Mouse (Mus musculus): ENCODE measurements around the gene Dao.
A peak's percentile ranks its signal among the peaks of the same experiment; 100 is the strongest.

The Dao gene

DNA sequence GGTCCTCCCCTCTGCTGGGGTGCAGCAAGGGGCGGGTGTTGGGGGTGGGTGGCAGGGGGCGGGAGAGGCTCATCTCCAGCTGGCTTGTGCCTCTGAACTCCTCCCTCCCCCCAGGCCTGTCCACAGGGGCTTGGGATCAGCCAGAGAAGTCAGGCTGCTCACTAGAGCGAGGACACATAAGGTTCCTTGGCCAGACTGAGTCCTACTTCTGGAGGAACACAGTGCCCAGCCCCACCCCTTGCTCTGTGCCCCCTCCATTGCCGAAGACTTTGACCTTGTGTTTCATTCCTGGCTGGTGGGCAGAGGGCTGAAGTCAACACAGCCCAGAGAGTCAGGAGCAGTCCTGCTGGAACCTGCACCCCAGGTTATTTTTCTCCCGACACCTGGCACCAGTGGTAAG lies at the start of gene Dao:
TSS of gene Dao (plus strand) at position 162 of the 400 bp plus-strand sequence.
- DNase-seq (ENCODE audit: low read depth, low spot score) = no peak

DNA sequence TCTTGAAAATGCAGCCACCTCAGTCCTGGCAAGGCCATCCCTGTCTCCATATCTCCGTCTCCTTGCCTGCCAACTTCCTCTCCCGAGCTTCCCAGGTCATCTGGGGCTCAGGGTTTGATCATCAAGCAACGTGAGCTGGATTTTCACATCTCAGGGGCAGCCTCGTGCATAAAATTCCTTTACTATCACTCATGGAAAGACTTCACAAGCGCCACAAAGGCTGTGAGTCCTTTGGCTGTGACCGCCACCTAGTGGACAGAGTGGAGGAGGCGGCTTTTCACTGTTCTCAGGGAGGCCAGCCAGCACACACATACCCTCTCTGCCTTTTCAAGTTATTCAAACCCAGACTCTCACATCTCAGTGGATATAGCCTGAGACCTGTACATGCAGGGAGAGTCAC lies 49.1 kb upstream of the Dao start:
- peak; percentile 85 for DNase-seq (ENCODE audit: low read depth, low spot score)

DNA sequence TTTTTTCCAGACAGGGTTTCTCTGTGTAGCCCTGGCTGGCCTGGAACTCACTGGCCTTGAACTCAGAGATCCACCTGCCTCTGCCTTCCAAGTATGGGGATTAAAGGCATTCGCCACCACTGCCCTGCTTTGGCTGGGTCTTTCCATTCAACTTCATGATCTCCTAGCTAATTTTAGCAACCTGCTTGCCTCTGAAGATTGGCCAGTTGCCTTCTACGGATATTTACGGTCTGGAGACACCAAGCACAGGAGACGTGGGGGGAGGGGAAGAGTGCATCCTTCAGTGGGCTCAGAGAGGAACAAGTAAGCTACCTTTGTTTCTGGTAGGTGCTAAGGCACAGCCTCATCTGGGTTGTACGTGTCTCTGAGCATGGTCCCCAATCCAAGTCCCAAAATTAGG lies 48.2 kb upstream of the Dao start:
- no peak for DNase-seq (ENCODE audit: low read depth, low spot score)

DNA sequence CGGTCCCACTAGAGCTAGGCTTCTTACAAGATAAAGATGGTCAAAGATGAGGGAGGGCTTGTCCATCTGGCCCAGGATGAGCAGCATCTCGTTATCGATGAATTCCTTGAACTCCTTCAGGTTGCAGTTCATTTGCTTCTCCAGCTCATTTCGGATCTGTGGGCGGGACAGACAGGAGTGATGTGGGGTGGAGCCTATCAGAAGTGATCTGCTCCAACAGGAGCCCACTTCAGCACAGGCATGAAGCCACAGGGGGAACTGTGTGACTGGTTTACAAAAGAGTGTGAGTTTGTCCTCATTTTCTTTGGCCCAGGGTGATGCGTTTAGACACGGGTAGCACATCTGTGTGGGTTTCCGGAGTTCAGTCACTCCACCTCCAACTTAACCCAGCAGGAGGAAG lies 47.8 kb upstream of the Dao start:
- peak; percentile 62 for DNase-seq (ENCODE audit: low read depth, low spot score)

DNA sequence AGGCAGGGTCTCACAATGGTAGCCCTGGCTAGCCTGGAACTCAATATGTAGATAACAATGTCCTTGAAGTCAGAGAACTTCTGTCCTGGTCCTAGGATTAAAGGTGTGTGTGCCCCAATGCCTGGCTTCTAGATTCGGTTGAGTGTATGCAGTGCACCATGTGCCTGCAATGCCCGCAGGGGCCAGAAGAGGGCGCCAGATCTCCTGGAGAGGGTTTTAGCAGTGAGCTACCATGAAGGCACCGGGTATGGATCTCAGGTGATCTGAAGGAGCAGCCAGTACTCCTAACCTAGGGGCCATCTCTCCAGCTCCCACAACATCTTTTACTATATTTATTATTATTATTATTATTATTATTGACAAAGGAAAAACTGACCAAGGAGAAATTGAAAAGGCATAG lies 47.0 kb upstream of the Dao start:
- DNase-seq (ENCODE audit: low read depth, low spot score) = peak; percentile 94

DNA sequence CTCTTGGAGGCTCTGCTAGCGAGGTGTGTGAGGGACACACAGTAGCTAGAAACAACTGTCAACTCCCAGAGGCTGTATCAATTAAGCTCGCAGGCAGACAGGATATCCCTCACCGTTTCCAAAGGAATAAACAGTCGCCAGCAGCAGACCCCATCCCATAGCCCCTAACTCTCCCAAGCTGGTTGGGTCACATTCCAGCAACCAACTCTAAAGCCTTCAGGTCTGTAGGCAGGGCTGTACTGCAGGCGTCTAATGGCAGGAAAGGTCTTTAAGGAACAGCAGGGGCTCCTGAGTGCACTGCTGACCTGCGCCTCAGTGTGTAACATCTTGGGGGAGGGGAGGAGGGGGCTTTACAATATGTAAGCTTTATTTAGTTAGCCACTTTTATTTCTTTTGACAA lies 44.5 kb upstream of the Dao start:
- DNase-seq (ENCODE audit: low read depth, low spot score) = no peak

DNA sequence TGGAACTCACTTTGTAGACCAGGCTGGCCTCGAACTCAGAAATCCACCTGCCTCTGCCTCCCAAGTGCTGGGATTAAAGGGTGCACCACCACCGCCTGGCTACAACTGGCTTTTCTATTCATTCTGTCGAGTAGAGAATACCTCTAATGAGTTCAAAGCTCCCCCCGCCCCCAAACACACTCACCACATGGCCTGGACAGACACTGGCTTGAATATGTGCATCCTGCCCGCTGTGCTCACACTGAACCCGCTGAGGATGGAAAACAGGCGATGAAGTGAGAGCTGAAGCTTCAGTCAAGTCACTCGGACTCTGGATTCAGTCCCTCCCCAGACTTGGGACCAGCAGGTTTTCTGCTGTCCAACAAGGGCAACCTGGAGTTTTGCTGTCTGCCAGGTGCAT lies 43.1 kb upstream of the Dao start:
- DNase-seq (ENCODE audit: low read depth, low spot score) = peak; percentile 64

DNA sequence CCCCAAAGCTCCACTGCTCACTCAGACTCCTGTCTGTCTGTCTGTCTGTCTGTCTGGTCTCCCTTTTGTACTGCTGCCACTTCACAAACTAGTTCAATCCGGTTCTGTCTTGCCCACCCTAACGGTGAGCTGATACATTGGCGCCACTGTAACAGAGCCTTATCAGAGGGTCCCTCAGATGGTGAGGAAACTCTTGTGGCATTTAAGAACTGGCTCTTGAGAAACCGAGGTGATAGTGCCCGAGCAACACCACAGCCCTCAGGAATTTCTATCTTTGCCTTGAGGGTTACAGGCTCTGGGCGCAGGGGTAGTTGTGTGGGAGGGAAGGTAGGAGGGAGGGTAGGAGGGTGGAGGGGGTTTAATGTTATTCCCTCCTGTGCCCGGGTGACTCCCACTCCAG lies 41.7 kb upstream of the Dao start:
- no peak for DNase-seq (ENCODE audit: low read depth, low spot score)

DNA sequence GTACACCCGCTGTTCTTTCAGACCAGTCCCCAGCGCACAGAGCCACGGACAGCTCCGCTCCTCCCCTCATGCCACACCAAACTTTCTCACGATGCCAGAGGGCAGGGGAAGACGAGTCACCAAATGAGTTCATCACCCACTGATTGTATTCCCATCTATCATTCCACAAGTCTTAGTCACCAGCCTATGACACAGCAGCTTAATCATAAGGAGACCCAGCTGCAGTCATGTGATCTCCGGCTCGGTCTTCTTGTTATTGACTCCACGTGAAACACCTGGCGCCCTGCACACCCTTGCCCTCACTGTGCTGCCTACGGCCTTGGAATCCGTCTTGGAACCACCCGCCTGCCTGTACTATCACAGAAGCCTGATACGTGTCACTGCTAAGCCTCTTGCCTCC lies 38.5 kb upstream of the Dao start:
- DNase-seq (ENCODE audit: low read depth, low spot score) = peak; percentile 35

DNA sequence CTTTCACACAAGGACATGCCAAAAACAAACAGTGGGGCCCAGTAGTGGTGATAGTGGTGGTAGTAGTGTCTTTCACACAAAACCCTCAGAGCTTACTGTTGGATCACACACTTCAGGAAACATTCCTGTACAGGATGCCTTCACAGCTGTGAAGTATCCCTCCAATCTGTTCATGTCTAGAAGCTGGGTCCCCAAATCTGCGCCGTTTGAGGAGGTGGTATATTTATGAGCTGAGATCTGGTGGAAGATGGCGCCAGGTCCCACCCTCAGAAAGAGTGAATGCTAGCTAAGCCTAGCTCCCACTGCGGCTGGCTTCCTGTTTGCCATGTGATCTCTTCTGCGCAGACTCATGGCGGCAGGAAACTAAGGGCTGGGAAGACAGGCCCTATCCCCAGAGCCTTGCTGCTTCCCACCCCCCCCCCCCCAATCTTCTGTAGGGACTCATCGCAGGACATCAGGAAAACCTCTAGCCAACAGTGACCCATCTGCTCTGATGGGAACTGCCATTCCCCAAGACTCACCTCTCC lies 37.8 kb upstream of the Dao start:
- peak; percentile 62 for DNase-seq (ENCODE audit: low read depth, low spot score)

DNA sequence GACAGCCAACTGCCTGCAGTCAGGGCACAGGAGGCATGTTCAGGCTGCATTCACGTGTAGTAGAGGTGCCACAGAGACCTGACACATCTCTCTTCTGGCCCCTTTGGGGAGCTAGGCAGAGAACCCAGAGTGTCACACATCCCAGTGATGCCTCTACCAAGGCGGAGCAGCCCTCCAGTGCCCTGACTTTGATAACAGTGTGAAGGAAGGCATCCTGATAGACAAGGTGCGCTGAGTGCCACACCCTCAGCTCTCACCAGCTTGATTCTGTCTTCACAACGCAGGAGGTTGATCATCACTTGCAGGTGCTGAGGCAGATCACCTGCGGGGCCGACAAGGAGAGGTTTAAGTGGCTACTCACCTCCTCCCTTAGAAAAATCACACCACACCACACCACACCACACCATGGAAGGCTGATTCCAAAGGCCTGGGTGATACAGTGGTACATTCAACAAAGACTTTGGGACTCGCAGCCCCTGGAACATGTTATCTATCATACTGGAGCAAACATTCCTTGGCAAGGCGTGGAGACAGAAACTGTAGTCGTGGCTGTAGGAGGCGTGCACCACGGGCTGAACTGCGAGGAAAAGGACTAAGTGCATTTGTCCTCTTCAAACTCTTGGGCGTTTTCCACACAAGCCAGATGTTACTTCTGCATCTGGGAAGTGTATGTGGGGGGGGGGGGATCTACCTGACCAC lies 36.9 kb upstream of the Dao start:
- peak; percentile 60 for DNase-seq (ENCODE audit: low read depth, low spot score)

DNA sequence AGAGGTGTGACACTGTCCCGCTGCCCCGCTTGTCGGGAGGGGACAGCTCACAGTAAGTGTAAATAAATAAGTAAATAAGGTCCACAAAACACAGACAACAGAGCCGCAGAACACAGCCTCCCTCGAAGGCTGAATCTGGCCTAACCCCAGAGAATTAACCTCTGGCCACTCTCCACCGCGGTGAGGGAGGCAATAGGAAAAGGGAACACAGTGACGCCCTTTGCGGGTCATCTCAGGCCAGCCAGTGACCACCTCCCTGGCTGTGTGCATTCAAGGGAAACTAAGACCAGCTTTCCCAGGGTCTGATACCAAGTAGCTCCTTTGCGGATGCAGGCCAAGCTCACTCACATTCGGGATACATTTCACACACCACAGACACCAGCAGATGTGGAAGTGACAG lies 35.1 kb upstream of the Dao start:
- DNase-seq (ENCODE audit: low read depth, low spot score) = no peak

DNA sequence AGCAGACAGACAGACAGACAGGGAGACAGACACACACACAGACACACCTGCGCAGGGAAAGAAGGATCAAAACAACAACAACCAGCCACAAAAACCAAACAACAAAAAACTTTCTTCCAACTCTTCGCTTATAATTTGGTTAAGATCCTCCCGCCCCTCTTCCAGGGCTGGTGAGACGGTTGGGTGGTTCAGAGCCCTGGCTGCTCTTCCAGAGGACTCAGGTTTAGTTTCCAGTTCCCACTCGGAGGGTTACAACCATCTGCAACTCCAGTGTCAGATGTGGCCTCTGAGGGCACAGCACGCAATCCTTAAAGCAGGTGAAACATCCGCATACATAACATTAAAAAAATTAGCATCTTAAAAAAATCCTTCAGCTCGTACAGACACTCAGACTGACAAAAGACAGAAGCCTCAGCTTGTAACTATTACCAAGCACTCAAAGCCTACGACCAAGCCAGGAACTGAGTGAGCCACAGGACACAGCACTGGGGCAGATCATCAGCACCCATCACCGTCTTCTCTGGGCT lies 32.0 kb upstream of the Dao start:
- DNase-seq (ENCODE audit: low read depth, low spot score) = peak; percentile 58

DNA sequence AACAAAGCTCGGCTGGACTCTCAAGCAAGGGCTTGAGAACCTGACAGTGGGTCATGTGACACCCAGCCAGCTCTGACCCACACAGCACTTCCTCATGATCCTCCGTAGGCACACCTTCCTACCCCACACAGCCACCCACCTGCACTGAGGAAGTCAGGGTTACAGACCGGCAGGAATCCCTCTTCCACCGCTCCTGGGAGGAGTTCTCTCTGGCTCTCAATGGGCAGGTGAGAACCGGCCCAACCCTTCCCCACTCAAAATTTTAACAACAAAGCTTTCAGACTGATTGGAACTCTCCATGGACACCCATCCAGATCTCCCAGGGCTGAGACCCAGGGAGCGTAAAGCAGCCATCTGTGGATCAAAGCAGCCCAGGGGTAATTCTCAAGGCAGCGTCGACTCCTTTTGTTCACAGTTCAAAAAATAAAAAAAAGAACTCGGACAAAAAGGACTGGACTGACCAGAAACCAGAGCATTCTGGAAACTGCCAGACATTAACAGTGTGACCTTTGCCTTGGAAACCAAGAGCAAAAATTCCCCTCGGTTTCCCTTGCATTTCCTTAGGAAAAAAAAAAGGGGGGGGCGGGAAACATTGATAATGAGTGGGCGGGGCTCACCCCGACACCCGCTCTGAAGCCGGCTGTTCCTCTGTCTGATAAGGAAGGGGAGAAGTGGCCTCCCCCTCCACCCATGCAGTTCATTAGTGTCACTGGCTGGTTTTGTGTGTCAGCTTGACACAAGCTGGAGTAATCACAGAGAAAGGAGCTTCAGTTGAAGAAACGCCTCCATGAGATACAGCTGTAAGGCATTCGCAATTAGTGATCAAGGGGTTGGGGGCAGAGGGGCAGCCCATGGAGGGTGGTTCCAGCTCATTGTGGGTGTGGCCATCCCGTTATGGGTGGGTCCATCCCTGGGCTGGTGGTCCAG lies 30.7 kb upstream of the Dao start:
- DNase-seq (ENCODE audit: low read depth, low spot score) = peak; percentile 97

DNA sequence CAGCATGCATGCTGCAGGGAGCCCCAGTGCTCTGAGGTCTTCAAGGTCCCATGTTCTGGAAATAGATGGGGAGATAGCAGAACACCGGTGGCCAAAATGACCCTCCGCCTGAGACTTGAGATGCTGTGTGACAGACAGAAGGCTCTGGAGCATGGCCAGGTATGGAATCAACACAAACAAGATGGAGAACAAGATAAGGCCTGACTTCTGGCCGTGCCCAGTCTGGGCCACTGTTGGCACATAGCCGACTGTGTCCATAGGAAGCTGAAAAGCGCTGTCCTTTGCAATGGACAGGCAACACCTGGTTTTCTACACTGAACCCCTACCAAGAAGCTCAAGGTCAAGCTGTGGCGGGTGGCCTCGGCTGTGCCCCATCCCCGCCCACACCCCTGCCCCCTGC lies 29.7 kb upstream of the Dao start:
- no peak for DNase-seq (ENCODE audit: low read depth, low spot score)

DNA sequence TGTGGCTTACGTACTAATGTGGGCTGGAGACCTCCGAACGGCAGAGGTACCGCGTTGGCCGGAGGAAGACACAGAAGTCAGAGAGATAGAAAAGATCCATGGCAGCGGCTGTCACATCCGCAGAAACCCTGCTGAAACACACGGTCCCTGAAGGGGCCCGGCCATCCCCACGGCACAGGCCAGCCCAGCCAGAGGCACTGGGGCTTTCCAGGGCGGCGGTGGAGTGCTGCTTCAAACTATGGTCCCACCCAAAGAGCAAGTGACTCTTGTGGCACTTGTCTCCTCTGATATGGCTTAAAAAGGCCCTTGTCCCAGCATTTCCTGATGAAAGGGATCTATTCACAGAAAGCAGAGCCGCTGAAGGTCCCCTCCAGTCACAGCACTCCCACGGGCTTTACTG lies 28.9 kb upstream of the Dao start:
- DNase-seq (ENCODE audit: low read depth, low spot score) = no peak

DNA sequence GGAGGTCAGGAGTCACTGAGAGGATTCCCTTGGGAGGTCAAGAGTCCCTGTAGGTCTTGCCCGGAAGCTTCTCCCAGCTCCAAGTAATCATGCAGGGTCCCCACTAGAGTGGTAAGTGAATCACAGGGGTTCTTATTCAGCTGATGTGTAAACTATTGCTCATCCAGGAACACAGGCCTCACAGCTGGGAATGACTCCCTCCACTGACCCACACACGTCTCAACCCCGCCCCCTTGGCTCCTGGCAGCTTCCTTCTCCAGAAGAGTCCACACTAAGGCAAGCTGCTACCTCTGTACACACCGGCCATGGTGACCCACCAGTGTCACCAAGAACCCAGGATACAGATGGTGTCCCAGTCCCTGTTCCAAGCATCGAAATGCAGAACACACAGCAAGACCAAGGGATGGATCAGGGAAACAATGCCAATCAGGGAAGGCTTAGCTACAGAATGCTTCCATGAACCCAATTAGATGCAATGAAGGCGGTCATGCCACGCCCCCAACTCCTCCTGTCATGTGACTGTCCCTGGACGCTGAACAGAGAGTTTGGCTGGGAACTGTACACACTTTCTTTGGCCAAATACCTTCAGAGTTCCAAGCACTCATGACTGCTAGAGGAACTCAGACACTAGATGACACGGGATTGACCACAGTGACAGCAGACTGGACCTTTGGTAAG lies 27.8 kb upstream of the Dao start:
- peak; percentile 87 for DNase-seq (ENCODE audit: low read depth, low spot score)

DNA sequence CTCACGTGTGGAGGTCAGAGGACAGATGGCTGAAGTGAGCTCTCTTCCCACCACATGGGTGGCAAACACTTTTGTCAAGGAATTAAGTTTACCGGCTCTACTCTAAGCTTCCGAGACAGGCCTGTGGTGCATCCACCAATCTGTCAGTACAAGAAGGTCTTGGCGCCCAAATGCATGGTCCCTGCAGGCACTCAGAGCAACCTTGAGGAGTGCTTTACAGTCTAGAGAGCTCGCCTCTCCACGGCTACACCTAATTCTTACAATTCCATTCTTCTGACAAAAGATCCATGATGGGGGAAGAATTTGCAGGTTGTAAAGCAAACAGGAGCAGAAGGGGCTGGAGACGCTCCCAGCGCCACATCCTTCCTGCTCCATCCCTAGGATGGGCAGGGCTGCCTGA lies 26.9 kb upstream of the Dao start:
- DNase-seq (ENCODE audit: low read depth, low spot score) = peak; percentile 47

DNA sequence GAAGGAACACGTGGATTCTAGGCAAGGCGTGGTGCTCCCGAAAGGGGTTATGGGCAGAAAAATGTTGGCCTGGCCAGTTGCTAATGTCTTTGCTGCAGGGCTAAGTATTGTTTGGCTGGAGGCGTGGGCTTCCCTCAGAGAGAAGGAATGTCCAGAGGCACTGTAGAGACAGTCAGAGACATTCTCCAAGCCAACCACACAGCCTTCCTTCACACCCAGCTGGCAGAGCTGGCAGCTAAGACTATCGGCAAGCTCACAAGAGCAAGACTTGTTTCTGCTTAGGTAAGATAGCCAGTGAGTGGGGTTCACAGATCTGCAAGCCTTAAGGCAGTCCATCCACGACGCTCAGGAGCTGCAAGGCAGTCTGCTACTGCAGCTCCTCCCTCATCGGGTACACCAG lies 26.2 kb upstream of the Dao start:
- DNase-seq (ENCODE audit: low read depth, low spot score) = peak; percentile 47

DNA sequence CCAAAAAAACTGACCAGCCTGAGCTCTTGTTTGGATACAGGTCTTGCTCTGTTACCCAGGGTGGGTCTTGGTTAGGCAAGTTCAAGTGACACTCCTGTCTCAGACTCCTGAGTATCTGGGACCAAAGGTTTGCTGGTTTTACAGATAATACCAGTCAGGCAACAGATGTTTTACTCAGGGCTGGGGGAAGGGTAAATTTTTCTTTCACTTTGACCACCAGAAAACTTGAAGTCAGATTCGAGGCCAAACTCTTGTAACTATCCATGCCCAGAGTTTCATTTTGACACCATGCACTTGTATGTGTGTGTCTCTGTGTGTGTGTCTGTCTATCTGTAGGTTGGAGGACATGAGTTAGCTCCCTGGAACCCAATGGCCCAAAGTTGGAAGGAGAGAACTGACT lies 23.0 kb upstream of the Dao start:
- DNase-seq (ENCODE audit: low read depth, low spot score) = no peak

DNA sequence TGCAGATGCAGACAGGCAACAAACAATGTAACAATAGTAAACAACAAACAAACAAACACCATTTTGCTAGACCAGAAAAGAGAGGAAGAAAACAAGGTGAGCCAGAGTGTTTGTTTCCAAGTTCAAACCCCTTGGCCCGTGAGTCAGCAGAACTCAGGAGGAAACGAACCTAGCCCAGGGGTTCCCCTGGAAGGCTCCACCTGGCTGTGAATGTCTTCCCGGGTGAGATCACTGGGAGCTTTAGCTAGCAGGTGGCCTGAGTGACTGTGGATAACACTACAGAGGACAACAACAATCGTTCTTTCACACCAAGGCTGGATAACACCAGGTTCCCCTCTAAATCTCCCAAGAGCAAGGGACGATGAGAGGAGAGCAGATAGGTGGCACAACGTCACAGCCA lies 22.3 kb upstream of the Dao start:
- no peak for DNase-seq (ENCODE audit: low read depth, low spot score)

DNA sequence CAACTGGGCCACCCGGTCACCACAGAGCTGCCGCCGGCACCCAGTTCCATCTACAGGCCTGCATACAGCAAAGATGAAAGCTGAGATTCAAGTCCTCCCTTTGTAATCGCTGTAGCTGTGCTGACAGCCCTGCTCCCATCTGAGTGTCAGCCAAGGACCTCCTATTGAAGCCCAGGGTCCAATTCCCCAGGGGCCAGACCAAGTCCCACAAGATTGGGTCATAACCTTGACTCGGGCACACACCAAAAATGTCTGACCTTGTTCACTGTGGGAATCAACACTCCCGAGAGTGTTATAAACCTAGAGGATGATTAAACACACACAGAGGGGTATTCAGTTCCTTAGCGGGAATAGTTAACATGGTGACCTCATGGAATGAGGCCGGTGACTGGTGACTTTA lies 21.7 kb upstream of the Dao start:
- no peak for DNase-seq (ENCODE audit: low read depth, low spot score)

Measured in ZHBTc4 (cell line).